Mouse (Mus musculus): ENCODE results near the gene Trpm2. TPM values are rescaled to one million over a fixed set of nuclear protein-coding genes. Genes with fewer than 3 reads are reported as not detected.

The Trpm2 gene
- total RNA-seq, 2 experiments from 2014 or later: 0.04 to 0.33 TPM

GRCm38 (mm10) chr10:77913292-77913691 lies 57.1 kb downstream of the Trpm2 start:
- DNase-seq: no peak
- intact Hi-C loops (cut with DNase I; ENCODE audit: low total_unique reads): no loop called here

- DNase-seq: peak; percentile 30
- intact Hi-C loops (cut with DNase I; ENCODE audit: low total_unique reads): no loop called here
Measured at GRCm38 (mm10) chr10:77912605-77913004, 57.8 kb downstream of the Trpm2 start.

- intact Hi-C loops (cut with DNase I; ENCODE audit: low total_unique reads): no loop called here
Measured at GRCm38 (mm10) chr10:77902894-77903715, 67.3 kb downstream of the Trpm2 start.

GRCm38 (mm10) chr10:77902211-77902893 lies 68.0 kb downstream of the Trpm2 start, which contains the start of gene Lrrc3:
Lrrc3 (minus strand) TSS chr10:77902536.
- intact Hi-C loops (cut with DNase I; ENCODE audit: low total_unique reads): no loop called here
- peak; percentile 46 for DNase-seq

More at GRCm38 (mm10) chr10:77902894-77903715, 67.3 kb downstream of the Trpm2 start:
- no peak for DNase-seq

GRCm38 (mm10) chr10:77901871-77902210 lies 68.5 kb downstream of the Trpm2 start:
- peak; percentile 27 for DNase-seq
- intact Hi-C loops (cut with DNase I; ENCODE audit: low total_unique reads): no loop called here

GRCm38 (mm10) chr10:77900903-77901818 lies 69.2 kb downstream of the Trpm2 start:
- no peak for DNase-seq
- intact Hi-C loops (cut with DNase I; ENCODE audit: low total_unique reads): no loop called here

- DNase-seq: no peak
- intact Hi-C loops (cut with DNase I; ENCODE audit: low total_unique reads): no loop called here
Measured at GRCm38 (mm10) chr10:77900126-77900525, 70.2 kb downstream of the Trpm2 start.

GRCm38 (mm10) chr10:77895562-77895961 lies 74.8 kb downstream of the Trpm2 start:
- DNase-seq: no peak
- intact Hi-C loops (cut with DNase I; ENCODE audit: low total_unique reads): no loop called here

GRCm38 (mm10) chr10:77890987-77891565 lies 79.3 kb downstream of the Trpm2 start:
- intact Hi-C loops (cut with DNase I; ENCODE audit: low total_unique reads): no loop called here
- no peak for DNase-seq

- DNase-seq: no peak
Measured at GRCm38 (mm10) chr10:77886007-77886747, 84.2 kb downstream of the Trpm2 start.

GRCm38 (mm10) chr10:77882553-77882952 lies 87.8 kb downstream of the Trpm2 start:
- no peak for DNase-seq
- intact Hi-C loops (cut with DNase I; ENCODE audit: low total_unique reads): loop anchor here (5.0 kb wide), 1 partner anchor 255 kb away; no protein-coding TSS in a partner anchor

More at GRCm38 (mm10) chr10:77886007-77886747, 84.2 kb downstream of the Trpm2 start:
- intact Hi-C loops (cut with DNase I; ENCODE audit: low total_unique reads): no loop called here

GRCm38 (mm10) chr10:77880305-77880704 lies 90.1 kb downstream of the Trpm2 start:
- intact Hi-C loops (cut with DNase I; ENCODE audit: low total_unique reads): loop anchor here (5.0 kb wide), 1 partner anchor 253 kb away; no protein-coding TSS in a partner anchor
- no peak for DNase-seq

GRCm38 (mm10) chr10:77878985-77879384 lies 91.4 kb downstream of the Trpm2 start:
- DNase-seq: no peak
- intact Hi-C loops (cut with DNase I; ENCODE audit: low total_unique reads): no loop called here

GRCm38 (mm10) chr10:77869651-77870050 lies 100.7 kb downstream of the Trpm2 start:
- intact Hi-C loops (cut with DNase I; ENCODE audit: low total_unique reads): no loop called here
- no peak for DNase-seq

- DNase-seq: no peak
- intact Hi-C loops (cut with DNase I; ENCODE audit: low total_unique reads): no loop called here
Measured at GRCm38 (mm10) chr10:77867546-77867945, 102.8 kb downstream of the Trpm2 start.

GRCm38 (mm10) chr10:77864762-77865143 lies 105.6 kb downstream of the Trpm2 start:
- no peak for DNase-seq
- intact Hi-C loops (cut with DNase I; ENCODE audit: low total_unique reads): no loop called here

- intact Hi-C loops (cut with DNase I; ENCODE audit: low total_unique reads): no loop called here
- DNase-seq: no peak
Measured at GRCm38 (mm10) chr10:77864067-77864761, 106.1 kb downstream of the Trpm2 start.

- intact Hi-C loops (cut with DNase I; ENCODE audit: low total_unique reads): no loop called here
- no peak for DNase-seq
Measured at GRCm38 (mm10) chr10:77861675-77862074, 108.7 kb downstream of the Trpm2 start, which contains the start of gene Gm3285. Gm3285 (plus strand) TSS chr10:77861975.
